Mouse (Mus musculus): ENCODE results near the gene Ddn.
"Not testable (repeated sequence)": the region's sequence is repeated elsewhere in the genome, so short reads cannot be mapped to it uniquely, and the experiment has no call there.

Gene Ddn

DNA sequence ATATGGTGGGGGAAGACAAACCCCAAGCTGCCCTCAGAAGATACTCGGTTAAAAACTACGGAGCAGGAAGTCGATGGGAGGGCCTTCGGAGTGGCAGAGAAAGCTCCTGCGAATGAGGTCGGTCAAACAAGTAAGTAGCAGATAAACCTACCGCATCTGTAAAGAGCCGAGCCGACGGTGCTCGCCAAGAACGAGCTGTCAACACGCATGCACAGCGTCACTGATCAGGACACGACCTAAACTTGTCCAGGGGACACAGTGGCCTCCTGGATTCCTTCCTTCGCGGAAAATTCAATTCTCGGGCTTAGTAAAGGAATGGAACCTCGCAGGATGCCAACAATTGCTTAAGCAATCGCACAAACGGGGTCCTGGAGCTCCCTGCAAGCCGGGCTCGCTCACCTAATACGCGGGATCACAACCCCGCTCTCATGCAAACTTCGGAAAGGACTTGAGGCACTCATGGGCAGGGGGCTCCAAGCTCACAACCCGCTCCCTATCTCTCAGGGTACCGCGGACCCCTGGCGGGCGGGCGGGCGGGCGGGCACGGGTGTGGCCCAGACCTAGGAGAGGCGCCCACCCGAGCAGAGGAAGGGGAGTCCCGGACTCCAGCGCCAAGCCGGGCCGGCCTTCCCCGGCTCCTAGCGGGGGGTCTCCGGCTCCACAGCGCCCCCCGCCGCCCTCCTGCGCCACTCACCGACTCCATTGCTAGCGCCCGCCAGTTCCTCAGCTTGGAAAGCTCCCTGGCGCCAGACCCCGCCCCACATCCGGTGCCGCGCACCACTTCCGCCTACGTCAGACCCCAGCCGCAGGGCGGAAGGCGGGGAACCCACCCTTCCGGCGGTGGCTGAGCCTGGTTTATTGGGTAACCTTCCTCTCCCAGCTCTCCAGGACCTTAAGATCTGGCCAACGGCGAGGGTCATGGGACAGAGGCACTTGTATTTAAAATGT, 21.7 kb upstream of the Ddn start, which contains the start of gene Prkag1:
Gene Prkag1, minus strand, starts transcription at position 786 of the 948 bp plus-strand sequence.
- peak; percentile 95 for DNase-seq

- DNase-seq = no peak
These were observed 18.3 kb upstream of the Ddn start for GRCm38 (mm10) chr15:98827611-98828011.

DNA sequence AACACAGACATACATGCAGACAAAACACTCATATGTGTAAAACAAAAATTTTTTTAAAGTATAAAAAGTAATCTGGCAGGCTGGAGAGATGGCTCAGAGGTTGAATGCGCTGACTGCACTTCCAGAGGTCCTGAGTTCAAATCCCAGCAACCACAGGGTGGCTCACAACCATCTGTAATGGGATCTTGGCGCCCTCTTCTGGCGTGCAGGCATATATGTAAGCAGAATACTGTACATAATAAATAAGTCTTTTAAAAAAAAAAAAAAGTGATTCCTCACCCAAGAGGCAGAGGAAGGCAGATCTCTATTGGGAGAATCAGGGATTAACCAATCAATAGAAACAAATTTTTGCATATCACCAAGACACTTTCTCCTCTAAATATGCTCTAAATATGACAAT, 14.1 kb upstream of the Ddn start:
- no peak for DNase-seq

GRCm38 (mm10) chr15:98822147-98822546, 12.9 kb upstream of the Ddn start:
- DNase-seq = no peak

DNA sequence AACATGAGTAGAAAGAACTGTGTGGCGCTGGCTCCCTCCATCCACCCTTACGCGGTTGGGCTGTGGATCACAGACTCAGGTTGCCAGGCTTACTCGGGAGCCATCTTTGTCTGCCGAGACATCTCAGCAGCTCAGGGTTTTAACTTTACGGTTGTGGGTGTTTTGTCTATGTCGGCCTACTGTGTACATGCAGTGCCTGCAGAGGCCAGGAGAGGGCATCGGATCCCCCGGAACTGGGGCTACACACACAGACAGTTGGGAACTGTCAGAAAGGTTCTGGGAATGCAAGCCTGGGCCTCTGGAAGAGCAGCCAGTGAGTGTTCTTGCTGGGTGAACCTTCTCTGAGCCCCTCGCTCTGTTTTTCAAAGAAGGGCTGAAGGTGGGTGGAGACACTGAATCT, 12.1 kb upstream of the Ddn start:
- DNase-seq = no peak

DNA sequence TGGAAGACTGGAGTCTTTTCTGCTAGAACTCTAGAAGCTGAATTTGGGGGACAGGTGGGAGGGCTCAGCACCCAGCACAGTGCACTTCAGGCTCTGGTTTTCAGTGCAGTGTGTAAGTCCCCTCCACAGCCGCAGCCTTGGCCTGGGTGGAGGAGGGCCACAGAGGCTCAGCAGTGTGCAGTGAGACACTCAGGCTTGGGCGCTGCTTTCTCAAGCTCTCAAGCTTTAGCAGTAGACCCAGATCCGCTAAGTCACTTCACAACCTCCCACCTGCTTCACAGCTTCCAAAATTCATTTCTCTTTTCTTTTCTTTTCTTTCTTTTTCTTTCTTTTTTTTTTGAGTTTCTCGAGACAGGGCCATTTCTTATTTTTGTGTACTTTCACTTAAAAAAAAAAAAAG, 11.6 kb upstream of the Ddn start:
- DNase-seq = no peak

- no peak for DNase-seq
These were observed 8.9 kb upstream of the Ddn start for GRCm38 (mm10) chr15:98818171-98818570.

GRCm38 (mm10) chr15:98812741-98813424, 3.6 kb upstream of the Ddn start:
- DNase-seq = no peak

- not testable (repeated sequence) for DNase-seq
These were observed 922 bp upstream of the Ddn start for GRCm38 (mm10) chr15:98810212-98810611.

- DNase-seq = no peak
These were observed 597 bp downstream of the Ddn start for GRCm38 (mm10) chr15:98808651-98809134.

DNA sequence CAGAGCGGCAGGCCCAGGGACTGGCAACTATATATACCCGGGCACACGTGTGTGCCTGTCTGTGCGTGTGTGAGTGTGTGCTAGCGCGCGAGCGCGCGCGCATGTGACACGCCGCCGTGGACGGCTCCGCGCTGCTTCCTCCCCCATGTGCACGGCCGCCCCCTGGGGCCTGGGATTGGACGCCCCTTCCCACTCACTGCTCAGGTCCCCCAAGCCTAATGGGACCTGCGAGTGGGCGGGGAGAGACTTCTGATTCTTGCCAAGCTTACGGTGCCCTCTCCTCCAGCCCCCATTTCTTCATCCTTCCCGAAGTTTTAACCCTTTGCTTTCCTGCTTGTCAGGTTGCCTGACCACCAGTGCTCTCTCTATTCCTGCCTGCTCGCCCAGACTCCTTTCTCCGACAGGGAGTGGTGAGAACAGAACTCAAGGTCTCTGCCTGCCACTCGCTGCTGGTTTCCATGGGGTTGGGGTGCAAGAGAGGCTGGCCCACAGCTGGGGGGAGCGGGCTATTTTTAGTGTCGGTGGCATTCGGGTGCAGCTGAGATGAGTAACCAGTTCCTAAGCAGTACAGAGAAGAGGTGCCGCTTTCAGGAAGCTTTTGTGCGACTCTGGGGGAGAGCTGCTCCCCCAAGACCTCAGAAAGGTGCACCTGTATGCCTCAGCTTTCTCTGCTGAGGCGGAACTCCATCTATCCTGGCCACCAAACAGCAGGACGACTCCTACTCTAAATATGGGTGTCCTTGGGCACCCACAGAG, 1.2 kb downstream of the Ddn start:
- DNase-seq = no peak

GRCm38 (mm10) chr15:98806809-98807770, 2.2 kb downstream of the Ddn start:
- DNase-seq = no peak

GRCm38 (mm10) chr15:98806071-98806808, 3.0 kb downstream of the Ddn start:
- DNase-seq = no peak

DNA sequence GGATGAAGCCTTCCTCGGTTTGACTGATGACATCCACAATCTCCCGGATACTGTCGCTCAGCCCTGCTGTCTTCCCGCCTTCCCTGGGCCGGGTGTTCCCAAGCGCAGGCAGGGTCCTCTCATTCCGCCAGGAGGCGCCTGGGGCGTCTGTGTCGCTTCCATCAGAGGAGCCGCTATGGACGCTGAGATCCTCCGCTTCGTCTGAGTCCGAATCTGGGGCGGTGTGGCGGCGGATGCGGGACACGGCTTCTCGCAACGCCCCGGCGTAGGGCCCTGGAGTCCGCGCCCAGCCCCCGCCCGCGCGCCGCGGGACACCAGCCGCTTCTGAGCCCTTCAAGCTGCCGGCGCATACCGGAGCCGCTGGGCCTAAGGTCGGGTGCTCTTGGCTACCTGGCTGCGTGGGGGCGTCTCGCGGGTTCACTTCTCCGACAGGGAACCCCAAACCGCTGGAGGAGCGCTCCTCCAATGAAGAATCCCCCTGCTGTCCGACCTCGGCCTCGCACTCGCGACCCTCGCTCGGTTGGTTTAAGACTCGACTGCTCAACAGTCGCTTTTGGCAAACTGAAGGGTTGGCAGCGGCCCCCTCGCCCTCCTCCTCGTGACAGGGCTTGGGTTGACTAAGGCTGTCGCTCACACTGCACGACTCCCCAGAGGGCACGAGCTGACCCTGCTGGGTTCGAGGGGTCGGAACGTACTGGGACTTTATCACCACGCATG, 3.8 kb downstream of the Ddn start:
- peak; percentile 50 for DNase-seq

DNA sequence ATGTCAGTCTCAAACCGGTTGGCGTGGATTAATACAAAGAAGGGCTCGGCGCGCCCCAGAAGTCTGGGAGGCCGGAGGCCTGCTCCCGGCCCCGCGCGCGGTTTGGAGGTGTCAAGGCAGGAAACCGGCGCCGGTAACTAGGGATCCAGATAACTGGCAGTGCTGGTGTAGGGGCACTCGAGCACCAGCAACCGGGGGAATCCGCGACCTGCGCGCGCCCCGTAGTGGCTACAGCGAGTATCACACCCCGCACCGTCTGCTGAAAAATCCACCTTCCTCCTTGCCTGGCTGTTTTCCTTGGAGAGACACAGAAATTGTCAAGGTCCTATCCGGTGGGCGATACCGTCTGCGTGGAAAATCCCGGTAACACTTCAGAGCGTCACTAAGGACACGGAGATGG, 5.2 kb downstream of the Ddn start:
- DNase-seq = peak; percentile 81

DNA sequence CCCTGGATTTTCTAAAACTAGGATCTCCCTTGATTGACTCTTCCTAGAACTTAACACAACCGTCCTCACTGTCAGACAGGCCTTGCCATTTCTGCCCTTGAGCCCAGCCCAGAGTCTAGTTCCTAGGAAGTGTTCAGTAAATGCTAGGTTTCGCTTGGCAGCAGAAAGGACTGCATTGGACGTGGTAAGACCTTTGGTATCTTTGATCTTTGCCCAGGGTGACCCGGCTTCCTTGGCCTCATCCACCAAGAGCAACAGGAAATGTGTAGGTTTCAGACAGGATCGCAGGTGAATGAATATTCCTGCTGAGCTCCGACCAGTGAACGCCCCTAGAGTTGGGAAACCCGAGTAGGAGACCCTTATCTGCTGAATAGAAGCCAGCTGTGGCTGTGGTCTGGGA, 6.4 kb downstream of the Ddn start:
- DNase-seq = no peak

DNA sequence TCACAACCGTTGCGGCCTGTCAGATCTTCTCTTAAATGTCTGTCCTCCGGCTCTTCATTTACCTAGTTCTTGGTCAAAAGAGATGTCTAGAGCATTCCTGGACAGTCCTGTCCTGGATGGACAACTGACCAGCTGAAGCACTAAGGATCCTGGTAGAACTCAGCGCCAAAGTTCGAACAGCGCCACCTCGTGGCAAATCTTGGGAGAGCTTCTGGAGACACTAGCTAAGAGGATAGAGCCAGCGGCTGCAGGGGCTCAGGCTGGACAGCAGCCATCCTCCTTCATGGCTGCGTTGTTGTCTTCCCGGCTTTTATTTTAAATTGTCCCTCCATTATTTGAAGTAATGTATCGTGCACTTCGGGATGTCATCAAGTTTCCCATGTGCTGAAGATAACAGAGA, 9.9 kb downstream of the Ddn start:
- DNase-seq = peak; percentile 61

GRCm38 (mm10) chr15:98798903-98799302, 10.4 kb downstream of the Ddn start:
- no peak for DNase-seq

- no peak for DNase-seq
These were observed 11.3 kb downstream of the Ddn start for GRCm38 (mm10) chr15:98797835-98798492.
